Mouse (Mus musculus): ENCODE measurements around the gene Cdk4. TPM values are rescaled to one million over a fixed set of nuclear protein-coding genes. Genes with fewer than 3 reads are reported as not detected.

Gene Cdk4
- polyA plus RNA-seq (2014; fragmentation: Nextera tagmentation; extraction: Ambion mirVana), result 3,117 and 3,128 TPM in 2 replicates

DNA sequence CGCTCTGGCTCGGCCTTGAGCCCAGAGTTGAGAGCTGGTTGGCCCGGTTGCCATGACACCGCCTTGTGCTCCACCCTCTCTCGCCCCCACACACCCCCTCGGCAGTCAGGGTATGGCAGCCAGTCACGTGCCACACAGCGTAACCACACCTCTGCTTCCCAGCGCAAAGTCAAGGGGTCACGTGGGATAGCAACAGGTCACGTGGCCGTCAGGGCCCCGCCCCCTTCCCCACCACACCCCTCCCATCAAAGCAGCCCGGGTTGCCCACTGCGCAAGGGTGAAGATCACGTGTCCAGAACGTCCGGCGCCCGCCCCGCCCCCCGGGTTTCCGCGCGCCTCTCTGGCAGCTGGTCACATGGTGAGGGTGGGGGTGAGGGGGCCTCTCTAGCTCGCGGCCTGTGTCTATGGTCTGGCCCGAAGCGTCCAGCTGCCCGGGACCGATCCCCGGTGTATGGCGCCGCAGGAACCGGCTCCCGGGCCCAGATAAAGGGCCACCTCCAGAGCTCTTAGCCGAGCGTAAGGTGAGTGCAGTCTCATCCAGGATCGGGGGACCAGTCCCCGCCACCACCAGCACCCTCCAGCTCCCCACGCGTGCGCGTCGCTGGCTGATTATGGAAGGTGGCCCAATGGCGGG lies at the start of gene Cdk4:
Gene Cdk4 (plus strand): TSS at position 296 of the 634 bp plus-strand sequence.
- Histone ChIP-seq H3K4me2 (ENCODE audit: low read depth, low read length) (peak within 1 kb of the TSS; percentile 73), H3K9ac (replicated peaks; ENCODE audit: low read length) (peak within 1 kb of the TSS; percentile 98), H3K9me3 (replicated peaks; ENCODE audit: control insufficient read depth, low read length) (no peaks in the 10 kb centered on the region), H3K4me1 (ENCODE audit: control insufficient read depth, insufficient read depth, low read length) (peaks cover 2% of the 10 kb centered on the region; the same call in 1 of the 2 replicates), H3K4me3 (ENCODE audit: low read depth, low read length) (peak within 1 kb of the TSS; percentile 84), H3K27ac (replicated peaks; ENCODE audit: low read depth, low read length) (peak within 1 kb of the TSS; percentile 81), H3K27me3 (ENCODE audit: control insufficient read depth, insufficient read depth, low read length) (peaks cover 12% of the 10 kb centered on the region), H3K36me3 (replicated peaks; ENCODE audit: control insufficient read depth, insufficient read depth, low read depth, low read length) (peaks cover 24% of the 10 kb centered on the region)
- DNase-seq (ENCODE audit: low spot score), result peak; percentile 99
- WGBS, result under 1% methylated on average over 46 of the region's 46 CpGs
- peak; percentile 85 for ATAC-seq (replicated peaks; ENCODE audit: insufficient number of reproducible peaks, low FRiP score, low TSS enrichment, low read depth)

DNA sequence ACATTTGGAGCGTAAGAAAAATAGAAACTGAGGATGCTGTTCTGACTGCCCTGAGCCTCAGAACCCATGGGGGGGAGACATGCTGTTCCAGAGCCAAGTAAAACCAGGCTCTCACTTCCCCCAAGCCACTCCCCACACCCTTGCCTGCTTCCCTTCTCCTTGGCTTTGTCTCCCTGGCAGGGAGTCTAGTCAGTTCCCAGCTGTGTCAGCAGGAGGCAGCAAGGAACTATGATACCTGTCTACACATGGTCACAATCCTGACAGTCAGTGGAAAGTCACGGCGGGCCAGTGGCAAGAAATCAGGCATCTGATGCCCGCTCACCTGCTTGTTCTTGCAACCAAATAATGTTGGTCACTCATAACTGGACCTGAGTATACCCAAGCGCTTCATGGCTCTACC lies 46.8 kb upstream of the Cdk4 start:
- H3K4me3 ChIP-seq (ENCODE audit: low read depth, low read length), result no peak overlapping the region
- no peaks in the 10 kb centered on the region for H3K4me1 ChIP-seq (ENCODE audit: control insufficient read depth, insufficient read depth, low read length)
- no peaks in the 10 kb centered on the region for H3K27me3 ChIP-seq (ENCODE audit: control insufficient read depth, insufficient read depth, low read length)
- peak; percentile 49 for DNase-seq (ENCODE audit: low spot score)
- H3K9me3 ChIP-seq (replicated peaks; ENCODE audit: control insufficient read depth, low read length), result no peaks in the 10 kb centered on the region
- ATAC-seq (replicated peaks; ENCODE audit: insufficient number of reproducible peaks, low FRiP score, low TSS enrichment, low read depth), result no peak
- H3K9ac ChIP-seq (replicated peaks; ENCODE audit: low read length), result no peak overlapping the region; the same call in 1 of the 2 replicates
- H3K27ac ChIP-seq (replicated peaks; ENCODE audit: low read depth, low read length), result no peak overlapping the region
- H3K36me3 ChIP-seq (replicated peaks; ENCODE audit: control insufficient read depth, insufficient read depth, low read depth, low read length), result no peaks in the 10 kb centered on the region
- 52% methylated on average over 5 of the region's 5 CpGs for WGBS
- H3K4me2 ChIP-seq (ENCODE audit: low read depth, low read length), result no peak overlapping the region

DNA sequence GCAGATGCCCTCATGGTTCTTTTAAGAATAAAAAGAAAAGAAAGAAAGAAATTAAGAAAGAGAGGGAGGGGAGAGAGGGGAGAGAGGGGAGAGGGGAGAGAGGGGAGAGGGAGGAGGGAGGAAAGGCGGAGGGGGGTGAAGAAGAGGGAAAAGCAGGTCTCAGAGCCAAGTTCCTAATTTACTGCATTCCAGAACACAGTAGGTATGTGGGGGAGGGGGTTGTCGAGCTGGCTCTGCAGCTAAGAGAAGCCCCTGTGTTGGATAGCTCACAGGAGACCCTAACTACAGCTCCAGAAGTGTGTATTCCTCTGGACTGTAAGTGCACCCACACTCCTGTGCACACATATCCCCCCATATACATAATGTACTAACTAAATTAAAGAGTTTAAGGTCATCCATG lies 46.3 kb upstream of the Cdk4 start:
- H3K4me3 ChIP-seq (ENCODE audit: low read depth, low read length), result no peak overlapping the region
- ATAC-seq (replicated peaks; ENCODE audit: insufficient number of reproducible peaks, low FRiP score, low TSS enrichment, low read depth) (no peak), DNase-seq (ENCODE audit: low spot score) (no peak)
- no peaks in the 10 kb centered on the region for H3K4me1 ChIP-seq (ENCODE audit: control insufficient read depth, insufficient read depth, low read length)
- no peak overlapping the region for H3K4me2 ChIP-seq (ENCODE audit: low read depth, low read length)
- H3K36me3 ChIP-seq (replicated peaks; ENCODE audit: control insufficient read depth, insufficient read depth, low read depth, low read length), result peaks cover 4% of the 10 kb centered on the region
- WGBS, result 8% methylated on average over 2 of the region's 2 CpGs
- H3K9me3 ChIP-seq (replicated peaks; ENCODE audit: control insufficient read depth, low read length), result no peaks in the 10 kb centered on the region
- H3K27me3 ChIP-seq (ENCODE audit: control insufficient read depth, insufficient read depth, low read length), result no peaks in the 10 kb centered on the region
- H3K9ac ChIP-seq (replicated peaks; ENCODE audit: low read length), result no peak overlapping the region; the same call in 1 of the 2 replicates
- H3K27ac ChIP-seq (replicated peaks; ENCODE audit: low read depth, low read length), result no peak overlapping the region

DNA sequence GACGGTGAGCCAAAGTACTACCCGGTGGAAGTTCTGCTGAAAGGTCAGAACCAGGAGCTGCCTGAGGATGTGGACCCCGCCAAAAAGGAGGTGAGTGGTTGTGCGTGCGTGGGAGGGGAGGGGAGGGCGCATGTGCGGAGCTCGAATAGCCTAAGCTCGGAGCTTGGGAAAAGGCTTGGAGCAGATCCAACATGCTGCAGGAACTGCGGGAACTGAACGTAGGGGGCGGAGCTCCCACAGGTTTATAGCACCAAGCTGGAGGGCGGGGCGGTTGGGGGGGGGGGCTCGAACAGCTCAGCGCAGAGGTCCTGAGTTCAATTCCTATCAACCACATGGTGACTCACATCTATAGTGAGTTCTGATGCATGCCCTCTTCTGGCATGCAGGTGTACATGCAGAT lies 44.9 kb upstream of the Cdk4 start:
- no peak overlapping the region for H3K27ac ChIP-seq (replicated peaks; ENCODE audit: low read depth, low read length)
- no peaks in the 10 kb centered on the region for H3K27me3 ChIP-seq (ENCODE audit: control insufficient read depth, insufficient read depth, low read length)
- DNase-seq (ENCODE audit: low spot score) (no peak), ATAC-seq (replicated peaks; ENCODE audit: insufficient number of reproducible peaks, low FRiP score, low TSS enrichment, low read depth) (no peak)
- peaks cover 4% of the 10 kb centered on the region for H3K36me3 ChIP-seq (replicated peaks; ENCODE audit: control insufficient read depth, insufficient read depth, low read depth, low read length)
- no peak overlapping the region for H3K4me2 ChIP-seq (ENCODE audit: low read depth, low read length)
- no peaks in the 10 kb centered on the region for H3K4me1 ChIP-seq (ENCODE audit: control insufficient read depth, insufficient read depth, low read length)
- no peaks in the 10 kb centered on the region for H3K9me3 ChIP-seq (replicated peaks; ENCODE audit: control insufficient read depth, low read length)
- H3K4me3 ChIP-seq (ENCODE audit: low read depth, low read length), result no peak overlapping the region
- WGBS, result 78% methylated on average over 16 of the region's 16 CpGs
- no peak overlapping the region for H3K9ac ChIP-seq (replicated peaks; ENCODE audit: low read length)

DNA sequence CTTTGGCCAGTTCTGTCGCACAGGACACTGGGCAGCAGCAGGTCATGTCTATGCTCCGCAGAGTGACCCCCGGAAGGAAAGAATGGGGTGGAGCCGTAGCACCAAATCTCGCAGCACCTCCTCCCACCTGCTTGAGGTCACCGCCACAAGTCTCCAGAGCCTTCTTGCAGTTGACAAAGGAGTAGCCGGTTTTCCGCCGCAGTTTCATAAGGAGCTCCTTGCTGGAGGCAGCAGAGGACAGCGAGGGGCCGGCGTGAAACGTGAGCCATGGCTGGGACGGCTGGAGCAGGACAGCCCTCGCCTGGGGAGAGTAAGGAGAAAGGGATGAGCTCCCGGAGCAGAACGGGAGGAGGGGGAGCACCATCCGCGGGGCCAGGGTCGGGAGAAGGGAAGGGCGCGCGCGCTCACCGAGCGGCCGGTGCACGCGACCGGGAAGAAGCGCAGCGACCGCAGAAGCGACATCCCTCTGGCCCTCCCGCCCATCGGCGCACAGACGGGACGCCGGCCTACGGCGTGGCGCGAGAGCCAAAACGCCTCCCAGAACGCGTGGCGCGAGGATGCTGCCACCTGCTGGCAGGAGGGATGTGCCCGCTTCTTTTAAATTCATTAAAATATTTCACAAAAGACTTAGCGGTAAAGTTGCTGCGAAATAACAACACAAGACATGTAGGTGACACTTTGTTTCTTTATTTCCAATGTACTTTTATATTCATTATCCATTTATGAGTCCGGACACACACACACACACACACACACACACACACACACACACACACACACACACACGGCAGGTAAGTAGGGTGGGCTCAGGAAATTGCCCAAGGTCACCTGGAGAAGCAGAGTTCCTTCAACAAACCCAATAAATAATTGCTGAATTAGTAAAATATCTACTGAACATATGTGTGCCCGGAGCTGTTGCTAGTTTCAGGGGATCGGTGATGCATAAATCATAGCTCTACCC lies 32.7 kb upstream of the Cdk4 start, which contains the start of gene Tsfm:
Gene Tsfm (minus strand): TSS at position 505 of the 961 bp plus-strand sequence.
- peaks cover 8% of the 10 kb centered on the region for H3K36me3 ChIP-seq (replicated peaks; ENCODE audit: control insufficient read depth, insufficient read depth, low read depth, low read length)
- peak within 1 kb of the TSS; percentile 89 for H3K4me3 ChIP-seq (ENCODE audit: low read depth, low read length)
- H3K27me3 ChIP-seq (ENCODE audit: control insufficient read depth, insufficient read depth, low read length), result no peaks in the 10 kb centered on the region
- H3K4me1 ChIP-seq (ENCODE audit: control insufficient read depth, insufficient read depth, low read length), result no peaks in the 10 kb centered on the region
- H3K9me3 ChIP-seq (replicated peaks; ENCODE audit: control insufficient read depth, low read length), result no peaks in the 10 kb centered on the region
- 5% methylated on average over 56 of the region's 56 CpGs for WGBS
- H3K27ac ChIP-seq (replicated peaks; ENCODE audit: low read depth, low read length), result peak within 1 kb of the TSS; percentile 80
- DNase-seq (ENCODE audit: low spot score) (peak; percentile 95), ATAC-seq (replicated peaks; ENCODE audit: insufficient number of reproducible peaks, low FRiP score, low TSS enrichment, low read depth) (peak; percentile 86)
- peak within 1 kb of the TSS; percentile 85 for H3K9ac ChIP-seq (replicated peaks; ENCODE audit: low read length)
- peak within 1 kb of the TSS; percentile 76 for H3K4me2 ChIP-seq (ENCODE audit: low read depth, low read length)

DNA sequence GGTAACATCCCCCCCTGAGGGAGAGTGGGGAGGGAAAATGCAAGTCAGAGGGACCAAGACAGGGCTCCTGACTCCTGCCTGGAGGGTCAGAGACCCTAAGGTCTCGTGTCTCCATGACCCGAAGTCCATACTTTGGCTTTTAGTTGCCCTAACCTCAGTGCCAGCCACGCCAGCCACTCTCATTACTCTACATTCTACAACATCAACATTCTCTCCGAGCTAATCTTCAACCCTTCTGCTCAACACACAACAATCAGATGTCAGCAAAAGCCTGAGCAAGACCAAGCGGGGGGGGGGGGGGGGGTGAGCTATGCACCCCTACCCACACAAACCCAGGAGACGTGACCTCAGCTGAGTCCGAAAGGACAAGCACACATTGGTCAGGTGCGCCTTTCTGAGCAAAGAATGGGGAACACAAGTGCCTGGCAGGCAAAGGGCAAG lies 30.0 kb upstream of the Cdk4 start:
- 81% methylated on average over 8 of the region's 8 CpGs for WGBS
- Histone ChIP-seq H3K9me3 (replicated peaks; ENCODE audit: control insufficient read depth, low read length) (no peaks in the 10 kb centered on the region), H3K9ac (replicated peaks; ENCODE audit: low read length) (no peak overlapping the region), H3K4me1 (ENCODE audit: control insufficient read depth, insufficient read depth, low read length) (no peaks in the 10 kb centered on the region), H3K4me3 (ENCODE audit: low read depth, low read length) (no peak overlapping the region), H3K36me3 (replicated peaks; ENCODE audit: control insufficient read depth, insufficient read depth, low read depth, low read length) (0 out of 2 replicates have a peak, but pooled peaks cover 2% of the 10 kb centered on the region), H3K4me2 (ENCODE audit: low read depth, low read length) (no peak overlapping the region), H3K27me3 (ENCODE audit: control insufficient read depth, insufficient read depth, low read length) (no peaks in the 10 kb centered on the region), H3K27ac (replicated peaks; ENCODE audit: low read depth, low read length) (no peak overlapping the region)
- DNase-seq (ENCODE audit: low spot score), result no peak
- ATAC-seq (replicated peaks; ENCODE audit: insufficient number of reproducible peaks, low FRiP score, low TSS enrichment, low read depth), result no peak

DNA sequence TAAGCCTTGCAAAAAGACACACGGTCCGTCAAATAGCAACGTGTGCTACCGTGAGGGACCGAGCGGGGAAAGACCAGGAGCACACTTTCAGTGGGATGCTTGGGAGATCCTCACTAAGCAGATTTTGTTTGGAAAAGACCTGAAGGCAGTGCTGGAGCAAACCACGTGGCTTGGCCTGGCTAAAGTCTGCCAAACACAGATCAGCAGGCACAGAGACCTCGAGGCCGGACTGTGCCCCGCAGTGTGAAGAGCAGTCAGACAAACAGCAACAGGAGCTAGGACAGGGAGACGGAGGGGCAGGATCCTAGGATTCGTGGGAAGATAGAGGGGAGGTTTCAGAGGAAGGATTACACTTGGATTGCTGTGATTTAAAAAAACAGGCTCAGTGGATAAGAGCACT lies 27.1 kb upstream of the Cdk4 start:
- Histone ChIP-seq H3K4me2 (ENCODE audit: low read depth, low read length) (no peak overlapping the region), H3K9me3 (replicated peaks; ENCODE audit: control insufficient read depth, low read length) (no peaks in the 10 kb centered on the region), H3K27ac (replicated peaks; ENCODE audit: low read depth, low read length) (no peak overlapping the region), H3K27me3 (ENCODE audit: control insufficient read depth, insufficient read depth, low read length) (no peaks in the 10 kb centered on the region), H3K4me1 (ENCODE audit: control insufficient read depth, insufficient read depth, low read length) (no peaks in the 10 kb centered on the region), H3K36me3 (replicated peaks; ENCODE audit: control insufficient read depth, insufficient read depth, low read depth, low read length) (no peaks in the 10 kb centered on the region), H3K9ac (replicated peaks; ENCODE audit: low read length) (no peak overlapping the region), H3K4me3 (ENCODE audit: low read depth, low read length) (no peak overlapping the region)
- DNase-seq (ENCODE audit: low spot score), result no peak
- ATAC-seq (replicated peaks; ENCODE audit: insufficient number of reproducible peaks, low FRiP score, low TSS enrichment, low read depth), result no peak
- 83% methylated on average over 12 of the region's 12 CpGs for whole genome bisulfite sequencing

DNA sequence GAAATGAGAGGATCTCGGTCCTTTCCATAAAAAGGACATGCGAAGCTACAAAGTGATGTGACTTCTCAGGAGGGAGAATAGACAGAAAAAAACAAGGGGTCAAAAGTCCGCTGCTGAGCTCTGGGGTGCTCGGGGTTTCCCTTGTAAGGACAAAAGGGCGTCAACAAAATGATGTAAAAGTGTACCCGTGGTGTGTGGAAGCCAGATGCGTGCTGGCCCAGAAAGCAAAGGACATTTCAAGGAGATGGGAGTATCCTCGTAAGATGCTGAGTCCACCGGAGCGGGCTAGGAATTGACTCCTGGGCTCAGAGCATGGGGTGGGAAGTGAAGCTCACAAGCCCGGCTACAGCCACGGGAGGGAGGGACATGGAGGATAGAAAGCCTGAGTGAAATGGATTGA lies 25.7 kb upstream of the Cdk4 start:
- ATAC-seq (replicated peaks; ENCODE audit: insufficient number of reproducible peaks, low FRiP score, low TSS enrichment, low read depth) (no peak), DNase-seq (ENCODE audit: low spot score) (no peak)
- H3K9ac ChIP-seq (replicated peaks; ENCODE audit: low read length), result no peak overlapping the region
- no peak overlapping the region for H3K4me3 ChIP-seq (ENCODE audit: low read depth, low read length)
- H3K4me2 ChIP-seq (ENCODE audit: low read depth, low read length), result no peak overlapping the region
- no peak overlapping the region for H3K27ac ChIP-seq (replicated peaks; ENCODE audit: low read depth, low read length)
- no peaks in the 10 kb centered on the region for H3K27me3 ChIP-seq (ENCODE audit: control insufficient read depth, insufficient read depth, low read length)
- H3K4me1 ChIP-seq (ENCODE audit: control insufficient read depth, insufficient read depth, low read length), result no peaks in the 10 kb centered on the region
- no peaks in the 10 kb centered on the region for H3K36me3 ChIP-seq (replicated peaks; ENCODE audit: control insufficient read depth, insufficient read depth, low read depth, low read length)
- no peaks in the 10 kb centered on the region for H3K9me3 ChIP-seq (replicated peaks; ENCODE audit: control insufficient read depth, low read length)
- 80% methylated on average over 12 of the region's 12 CpGs for WGBS
